Mouse (Mus musculus) MEL (cell line): ENCODE measurements at regions not wholly inside any gene's neighbourhood (a gene's known extent, or its start where the extent isn't known, plus 50 kb on each side); places are given as distances from the start of the nearest gene placed in this dataset.

ENCODE experiments used
- DNase-seq: peaks from one replicate; pipeline ENCODE4 v3.0.0; 2011; ENCODE audit warnings: low read depth, low spot score
- H3K27ac ChIP-seq: 2 replicates; pipeline ENCODE4 v1.5.1; 2012; ENCODE audit warnings: low read depth, mild to moderate bottlenecking, control low read depth, low read length, moderate library complexity; ENCODE audit not compliant: control insufficient read depth
- H3K27me3 ChIP-seq, 2 experiments: fragments of 150-350 bp in 1 of 2; sonication (generic) in 1 of 2; 2 replicates each; pipeline ENCODE4 v1.6.1; 2012; ENCODE audit warnings: low read length in 2 of 2, mild to moderate bottlenecking in 2 of 2, improper control_type of control experiment in 1 of 2, moderate library complexity in 1 of 2; ENCODE audit not compliant: insufficient read depth in 2 of 2, control insufficient read depth in 1 of 2
- H3K36me3 ChIP-seq, 2 experiments: 2 replicates each; pipeline ENCODE4 v1.6.1; 2012 to 2014; ENCODE audit warnings: low read length in 2 of 2, improper control_type of control experiment in 1 of 2, inconsistent platforms in 1 of 2, mild to moderate bottlenecking in 1 of 2; ENCODE audit not compliant: insufficient read depth in 2 of 2, control insufficient read depth in 1 of 2
- H3K4me1 ChIP-seq, 2 experiments: fragments of 150-350 bp in 1 of 2; sonication (generic) in 1 of 2; 2 replicates each; pipeline ENCODE4 v1.6.1; 2012; ENCODE audit warnings: low read length in 2 of 2, improper control_type of control experiment in 1 of 2, mild to moderate bottlenecking in 1 of 2; ENCODE audit not compliant: insufficient read depth in 2 of 2, control insufficient read depth in 1 of 2
- H3K4me3 ChIP-seq, 2 experiments: fragments of 150-350 bp in 1 of 2; sonication (generic) in 1 of 2; 2 replicates each; pipeline ENCODE4 v1.5.1; 2012; ENCODE audit warnings: low read depth in 2 of 2, low read length in 2 of 2, mild to moderate bottlenecking in 2 of 2, moderate library complexity in 2 of 2, control low read depth in 1 of 2, improper control_type of control experiment in 1 of 2; ENCODE audit not compliant: control insufficient read depth in 1 of 2, insufficient read depth in 1 of 2
- H3K79me2 ChIP-seq: 2 replicates; pipeline ENCODE4 v1.6.1; 2012; ENCODE audit warnings: mild to moderate bottlenecking, low read length, moderate library complexity; ENCODE audit not compliant: control insufficient read depth, poor library complexity, insufficient read depth
- H3K9ac ChIP-seq: 2 replicates; pipeline ENCODE4 v1.6.1; 2012; ENCODE audit warnings: low read depth, mild to moderate bottlenecking, control low read depth, low read length, moderate library complexity; ENCODE audit not compliant: control insufficient read depth, poor library complexity, severe bottlenecking
- H3K9me3 ChIP-seq: fragments of 150-350 bp; sonication (generic); replicated peaks from 2 replicates; pipeline ENCODE4 v1.6.1; 2012; ENCODE audit warnings: mild to moderate bottlenecking, low read length, improper control_type of control experiment, moderate library complexity; ENCODE audit not compliant: insufficient read depth
- BHLHE40 ChIP-seq: IDR thresholded peaks from 2 replicates; pipeline ENCODE4 v1.6.1; 2012; ENCODE audit warnings: low read depth, mild to moderate bottlenecking, inconsistent platforms, low read length, improper control_type of control experiment, borderline replicate concordance
- CHD1 ChIP-seq: IDR thresholded peaks from 2 replicates; pipeline ENCODE4 v1.6.1; 2012; ENCODE audit warnings: low read depth, mild to moderate bottlenecking, inconsistent platforms, low read length, improper control_type of control experiment
- CHD2 ChIP-seq: IDR thresholded peaks from 2 replicates; pipeline ENCODE4 v1.6.1; 2011; ENCODE audit warnings: low read length, improper control_type of control experiment
- E2F4 ChIP-seq: IDR thresholded peaks from 2 replicates; pipeline ENCODE4 v1.6.1; 2011; ENCODE audit warnings: low read depth, low read length, improper control_type of control experiment, borderline replicate concordance
- ELF1 ChIP-seq: IDR thresholded peaks from 2 replicates; pipeline ENCODE4 v1.6.1; 2014; ENCODE audit warnings: low read depth, mild to moderate bottlenecking, inconsistent platforms, low read length, improper control_type of control experiment, moderate library complexity
- ETS1 ChIP-seq: IDR thresholded peaks from 2 replicates; pipeline ENCODE4 v1.6.1; 2012; ENCODE audit warnings: low read depth, mild to moderate bottlenecking, inconsistent platforms, low read length, improper control_type of control experiment, moderate library complexity
- GABPA ChIP-seq: IDR thresholded peaks from 2 replicates; pipeline ENCODE4 v1.6.1; 2012; ENCODE audit warnings: low read depth, mild to moderate bottlenecking, inconsistent platforms, low read length, improper control_type of control experiment, moderate library complexity
- GATA1 ChIP-seq: IDR thresholded peaks from 2 replicates; pipeline ENCODE4 v1.6.1; 2011; ENCODE audit warnings: low read depth, low read length, improper control_type of control experiment
- HCFC1 ChIP-seq: IDR thresholded peaks from 2 replicates; pipeline ENCODE4 v1.6.1; 2012; ENCODE audit warnings: low read depth, mild to moderate bottlenecking, inconsistent platforms, low read length, improper control_type of control experiment, moderate library complexity
- JUND ChIP-seq: IDR thresholded peaks from 2 replicates; pipeline ENCODE4 v1.6.1; 2011; ENCODE audit warnings: low read depth, mild to moderate bottlenecking, improper control_type of control experiment, low read length
- KAT2A ChIP-seq: conservative IDR thresholded peaks from 2 replicates; pipeline ENCODE4 v1.6.1; 2012; ENCODE audit warnings: low read depth, low read length, improper control_type of control experiment, inconsistent platforms
- MAFK ChIP-seq: IDR thresholded peaks from 2 replicates; pipeline ENCODE4 v1.6.1; 2011; ENCODE audit warnings: low read depth, mild to moderate bottlenecking, low read length, improper control_type of control experiment, borderline replicate concordance
- MAX ChIP-seq: IDR thresholded peaks from 2 replicates; pipeline ENCODE4 v1.6.1; 2011; ENCODE audit warnings: low read length, improper control_type of control experiment
- MEF2A ChIP-seq: IDR thresholded peaks from 2 replicates; pipeline ENCODE4 v1.6.1; 2014; ENCODE audit warnings: low read depth, mild to moderate bottlenecking, inconsistent platforms, low read length, improper control_type of control experiment; ENCODE audit not compliant: poor library complexity, insufficient replicate concordance, severe bottlenecking; ENCODE audit errors: extremely low read depth
- MYC ChIP-seq: IDR thresholded peaks from 2 replicates; pipeline ENCODE4 v1.6.1; 2011; ENCODE audit warnings: low read depth, mild to moderate bottlenecking, low read length, improper control_type of control experiment, moderate library complexity
- POLR2AphosphoS2 ChIP-seq: IDR thresholded peaks from 2 replicates; pipeline ENCODE4 v1.6.1; 2011; ENCODE audit warnings: low read length, improper control_type of control experiment
- RAD21 ChIP-seq: IDR thresholded peaks from 2 replicates; pipeline ENCODE4 v1.6.1; 2011; ENCODE audit warnings: mild to moderate bottlenecking, low read depth, low read length, improper control_type of control experiment
- SIN3A ChIP-seq: IDR thresholded peaks from 2 replicates; pipeline ENCODE4 v1.6.1; 2012; ENCODE audit warnings: low read length, improper control_type of control experiment, inconsistent platforms
- SMC3 ChIP-seq: IDR thresholded peaks from 2 replicates; pipeline ENCODE4 v1.6.1; 2011; ENCODE audit warnings: low read depth, low read length, improper control_type of control experiment
- TAL1 ChIP-seq: IDR thresholded peaks from 2 replicates; pipeline ENCODE4 v1.6.1; 2012; ENCODE audit warnings: mild to moderate bottlenecking, inconsistent platforms, low read length, moderate library complexity, mixed read lengths
- TBP ChIP-seq: IDR thresholded peaks from 2 replicates; pipeline ENCODE4 v1.8.0; 2011; ENCODE audit warnings: low read depth, low read length, improper control_type of control experiment
- TCF12 ChIP-seq: IDR thresholded peaks from 2 replicates; pipeline ENCODE4 v1.6.1; 2014; ENCODE audit warnings: low read depth, mild to moderate bottlenecking, inconsistent platforms, low read length, improper control_type of control experiment, moderate library complexity
- USF1 ChIP-seq: IDR thresholded peaks from 2 replicates; pipeline ENCODE4 v1.6.1; 2014; ENCODE audit warnings: low read depth, mild to moderate bottlenecking, inconsistent platforms, low read length, improper control_type of control experiment, moderate library complexity
- USF2 ChIP-seq, 2 experiments: IDR thresholded peaks; 2 replicates each; pipeline ENCODE4 v1.6.1; 2011 to 2012; ENCODE audit warnings: improper control_type of control experiment in 2 of 2, low read length in 2 of 2, borderline replicate concordance in 1 of 2, inconsistent platforms in 1 of 2, low read depth in 1 of 2, mild to moderate bottlenecking in 1 of 2; ENCODE audit not compliant: insufficient read depth in 1 of 2
- ZC3H11A ChIP-seq: IDR thresholded peaks from 2 replicates; pipeline ENCODE4 v1.6.1; 2012; ENCODE audit warnings: low read depth, mild to moderate bottlenecking, inconsistent platforms, low read length, improper control_type of control experiment
- ZKSCAN1 ChIP-seq: IDR thresholded peaks from 2 replicates; pipeline ENCODE4 v1.6.1; 2012; ENCODE audit warnings: low read depth, mild to moderate bottlenecking, inconsistent platforms, low read length, improper control_type of control experiment, moderate library complexity
- ZNF384 ChIP-seq: IDR thresholded peaks from 2 replicates; pipeline ENCODE4 v1.6.1; 2012; ENCODE audit warnings: low read depth, mild to moderate bottlenecking, inconsistent platforms, low read length, improper control_type of control experiment

- no peak for DNase-seq
- Histone ChIP-seq H3K79me2 (no peaks in the 10 kb centered on the region), H3K9me3 (no peaks in the 10 kb centered on the region), H3K27ac (no peak overlapping the region), H3K36me3 (no peaks in the 10 kb centered on the region), H3K4me1 (no peaks in the 10 kb centered on the region), H3K4me3 (no peak overlapping the region), H3K27me3 (no peaks in the 10 kb centered on the region), H3K9ac (no peak overlapping the region)
- TF ChIP-seq TBP (no peak), USF1 (no peak), GABPA (no peak), TCF12 (no peak), USF2 (IDR thresholded peaks at IDR 0.05; ENCODE audit: borderline replicate concordance in 1 of 2, insufficient read depth in 1 of 2, low read depth in 1 of 2, low read length in 2 of 2) (no peak), MEF2A (no peak), GATA1 (no peak), POLR2AphosphoS2 (no peak), ZKSCAN1 (no peak), KAT2A (no peak), MAX (no peak)
Observed at GRCm38 (mm10) chr11:65360729-65361128, 90.9 kb upstream of the Myocd start.

GRCm38 (mm10) chr11:65358908-65359307 is 89.1 kb upstream of the Myocd start:
- H3K9me3 ChIP-seq = no peaks in the 10 kb centered on the region
- no peak overlapping the region for H3K27ac ChIP-seq
- H3K4me3 ChIP-seq = no peak overlapping the region
- no peaks in the 10 kb centered on the region for H3K4me1 ChIP-seq
- no peak overlapping the region for H3K9ac ChIP-seq
- no peaks in the 10 kb centered on the region for H3K27me3 ChIP-seq
- DNase-seq = no peak
- no peak for TF ChIP-seq SMC3
- TF ChIP-seq ZC3H11A = no peak
- no peak for TF ChIP-seq KAT2A
- TF ChIP-seq RAD21 = no peak
- no peak for TF ChIP-seq TAL1
- TF ChIP-seq, all 39 proteins: peak for 0
- no peaks in the 10 kb centered on the region for H3K36me3 ChIP-seq
- no peaks in the 10 kb centered on the region for H3K79me2 ChIP-seq

GRCm38 (mm10) chr11:65352516-65352915 is 82.7 kb upstream of the Myocd start:
- TF ChIP-seq ZNF384 (no peak), ELF1 (no peak), BHLHE40 (no peak), JUND (no peak), GABPA (no peak), RAD21 (no peak), SIN3A (no peak), CHD2 (no peak), USF1 (no peak), CHD1 (no peak), MAFK (no peak), ETS1 (no peak), POLR2AphosphoS2 (no peak), GATA1 (no peak), E2F4 (no peak), MEF2A (no peak), TCF12 (no peak), MYC (no peak), MAX (no peak), HCFC1 (no peak)
- TF ChIP-seq, all 39 proteins: peak for 0
- no peaks in the 10 kb centered on the region for H3K79me2 ChIP-seq
- no peak overlapping the region for H3K27ac ChIP-seq
- H3K27me3 ChIP-seq = no peaks in the 10 kb centered on the region
- H3K4me1 ChIP-seq = no peaks in the 10 kb centered on the region
- no peaks in the 10 kb centered on the region for H3K9me3 ChIP-seq
- no peaks in the 10 kb centered on the region for H3K36me3 ChIP-seq
- no peak overlapping the region for H3K4me3 ChIP-seq
- no peak for DNase-seq
- H3K9ac ChIP-seq = no peak overlapping the region
